Comparison of ENCODE assay signal across 30 mouse cellular contexts in genomic region chr3:61475018-61475417, GRCm38 (mm10).
DNase-seq lines count a peak whose midpoint lies in the region; ATAC-seq and TF ChIP-seq lines count a peak whose summit lies in the region.
"Had no signal": no experiment of that assay in that cellular context is flagged by ENCODE, and none has a peak within 500 bp of the region (broad histone marks: within the 10 kb centered on the region; RNA-seq: fewer than 3 reads in every experiment).

No protein-coding gene starts in this region.

- H3K27ac ChIP-seq in liver, embryonic 12.5 days, result no peak overlapping the region
- no peak overlapping the region for H3K27ac ChIP-seq in lung, postnatal 0 days (ENCODE audit: low read length)
- H3K27ac ChIP-seq: embryonic facial prominence, embryonic 12.5 days; heart, embryonic 13.5 days; hindbrain, postnatal 0 days; layer of hippocampus, adult 2 months; limb, embryonic 12.5 days had no signal

- no peaks in the 10 kb centered on the region for H3K36me3 ChIP-seq in liver, embryonic 12.5 days
- no peaks in the 10 kb centered on the region for H3K36me3 ChIP-seq in lung, postnatal 0 days (ENCODE audit: insufficient read depth, low read length)
- H3K36me3 ChIP-seq: embryonic facial prominence, embryonic 12.5 days; heart, embryonic 13.5 days; limb, embryonic 12.5 days had no signal

- no peaks in the 10 kb centered on the region for H3K27me3 ChIP-seq in liver, embryonic 12.5 days (replicated peaks)
- H3K27me3 ChIP-seq in lung, postnatal 0 days (replicated peaks; ENCODE audit: insufficient read depth, low read length), result no peaks in the 10 kb centered on the region
- H3K27me3 ChIP-seq: embryonic facial prominence, embryonic 12.5 days; heart, embryonic 13.5 days; limb, embryonic 12.5 days had no signal

- H3K4me1 ChIP-seq in liver, embryonic 12.5 days, result peaks cover 10% of the 10 kb centered on the region; the same call in 1 of the 2 replicates
- no peaks in the 10 kb centered on the region for H3K4me1 ChIP-seq in lung, postnatal 0 days (ENCODE audit: insufficient read depth, low read depth, low read length)
- H3K4me1 ChIP-seq: embryonic facial prominence, embryonic 12.5 days; limb, embryonic 12.5 days had no signal

- no peaks in the 10 kb centered on the region for H3K9me3 ChIP-seq in liver, embryonic 12.5 days (replicated peaks)
- no peaks in the 10 kb centered on the region for H3K9me3 ChIP-seq in lung, postnatal 0 days (ENCODE audit: low read length)
- H3K9me3 ChIP-seq: embryonic facial prominence, embryonic 12.5 days; heart, embryonic 13.5 days; limb, embryonic 12.5 days had no signal

- H3K9ac ChIP-seq in liver, embryonic 12.5 days, result no peak overlapping the region
- no peak overlapping the region for H3K9ac ChIP-seq in lung, postnatal 0 days (replicated peaks; ENCODE audit: low read depth)
- H3K9ac ChIP-seq: embryonic facial prominence, embryonic 12.5 days; forebrain, postnatal 0 days; heart, embryonic 13.5 days; limb, embryonic 12.5 days had no signal

- peak; percentile 31 for DNase-seq in adrenal gland, adult 2 months
- no peak for DNase-seq in adrenal gland, adult 18-20 months (ENCODE audit: low spot score in 2 of 2)
- peak; percentile 51 for DNase-seq in testis, postnatal 14 days (ENCODE audit: low spot score)
- no peak for DNase-seq in testis, postnatal 10 days (ENCODE audit: low spot score)
- DNase-seq in thymus, postnatal 4 days, result no peak
- no peak for DNase-seq in lung, postnatal 0 days (ENCODE audit: low spot score)
- DNase-seq: cerebellum, adult 9-10 months; forebrain, postnatal 0 days; gastrocnemius, postnatal 14 days; heart, adult 18-20 months; heart, postnatal 14 days; kidney, adult 9 months; kidney, postnatal 25 days; layer of hippocampus, postnatal 36 days; lung, adult 18-20 months; lung, postnatal 36 days; right cerebral cortex, postnatal 14 days; spleen, adult 18-20 months; thymus, postnatal 25 days had no signal

- 7% methylated on average over 2 of the region's 2 CpGs for WGBS in liver, embryonic 12.5 days (ENCODE audit: insufficient replicate concordance)
- WGBS in lung, postnatal 0 days, result 21% methylated on average over 2 of the region's 2 CpGs

- TF ChIP-seq EP300 in lung, postnatal 0 days (IDR thresholded peaks at IDR 0.05), result no peak

- no peak for TF ChIP-seq CTCF in lung, postnatal 0 days (IDR thresholded peaks at IDR 0.05)

- ATAC-seq in liver, embryonic 12.5 days, result peak; percentile 80
- peak; percentile 93 for ATAC-seq in megakaryocyte-erythroid progenitor cell, adult 5-6 weeks (replicated peaks; ENCODE audit: low FRiP score, low TSS enrichment, poor library complexity, severe bottlenecking)
- ATAC-seq in lung, postnatal 0 days, result no peak
- ATAC-seq: activated CD4-positive, CD25-positive, alpha-beta regulatory T cell, adult 4 months; CD4-positive, CD25-positive, alpha-beta regulatory T cell, adult 4 months; forebrain, postnatal 0 days; hindbrain, postnatal 0 days; intestine, embryonic 16.5 days had no signal

- H3K4me2 ChIP-seq in liver, embryonic 12.5 days, result no peak overlapping the region
- no peak overlapping the region for H3K4me2 ChIP-seq in lung, postnatal 0 days (replicated peaks; ENCODE audit: low read depth, low read length)
- H3K4me2 ChIP-seq: embryonic facial prominence, embryonic 12.5 days; heart, embryonic 13.5 days; limb, embryonic 12.5 days; midbrain, embryonic 11.5 days had no signal

- H3K4me3 ChIP-seq in liver, embryonic 12.5 days, result no peak overlapping the region
- no peak overlapping the region for H3K4me3 ChIP-seq in lung, postnatal 0 days (ENCODE audit: low read depth, low read length)
- H3K4me3 ChIP-seq: embryonic facial prominence, embryonic 12.5 days; heart, embryonic 13.5 days; layer of hippocampus, adult 2 months; limb, embryonic 12.5 days had no signal

Comparison
In these comparisons a context has a peak if more than half of its experiments do, and no peak if none do; other contexts are left out.
1. DNase-seq: peak in adrenal gland, adult 2 months (single experiment) and testis, postnatal 14 days (single experiment); none in adrenal gland, adult 18-20 months (0 of 2), testis, postnatal 10 days (single experiment), thymus, postnatal 4 days (single experiment) and lung, postnatal 0 days (single experiment).